Mouse (Mus musculus) testis, adult 2 months (tissue): ENCODE measurements around the gene Magi2.
"Not testable (repeated sequence)": the region's sequence is repeated elsewhere in the genome, so short reads cannot be mapped to it uniquely, and the experiment has no call there.

ENCODE experiments used
- CTCF ChIP-seq: fragments of 200-500 bp; IDR thresholded peaks from 2 replicates; pipeline ENCODE4 v1.5.1; 2012; ENCODE audit warnings: low read depth, mild to moderate bottlenecking, inconsistent platforms, low read length, moderate library complexity; ENCODE audit not compliant: control insufficient read depth, insufficient read depth, insufficient replicate concordance
- POLR2A ChIP-seq: fragments of 200-500 bp; IDR thresholded peaks from 2 replicates; pipeline ENCODE4 v1.6.1; 2012; ENCODE audit warnings: low read depth, mild to moderate bottlenecking, inconsistent platforms, low read length, moderate library complexity; ENCODE audit not compliant: control insufficient read depth

- TF ChIP-seq CTCF, POLR2A: not testable (repeated sequence)
Measured at GRCm38 (mm10) chr5:20706322-20707282, 1479.8 kb downstream of the Magi2 start.
